Mouse (Mus musculus) frontal cortex, adult 2 months (tissue): ENCODE results near the gene Cd300ld2. TPM values are rescaled to one million over a fixed set of nuclear protein-coding genes. Genes with fewer than 3 reads are reported as not detected.
A peak's percentile ranks its signal among the peaks of the same experiment; 100 is the strongest.
"Not testable (repeated sequence)": the region's sequence is repeated elsewhere in the genome, so short reads cannot be mapped to it uniquely, and the experiment has no call there.

Experiments used
- DNase-seq, 2 experiments: peaks; one replicate each; pipeline ENCODE4 v3.0.0; 2022; ENCODE audit warnings: low spot score in 1 of 2; ENCODE audit errors: extremely low spot score in 1 of 2
- polyA plus RNA-seq: library from polyadenylated mRNA; depleted of rRNA; stranded (reverse); fragments of >200 nt; gene quantifications from 2 replicates; pipeline ENCODE4 v1.2.3, GENCODE M21; 2012; rRNA removed

The Cd300ld2 gene
- 0.30 TPM in 1 of 2 replicates, not detected in the other for polyA plus RNA-seq

DNA sequence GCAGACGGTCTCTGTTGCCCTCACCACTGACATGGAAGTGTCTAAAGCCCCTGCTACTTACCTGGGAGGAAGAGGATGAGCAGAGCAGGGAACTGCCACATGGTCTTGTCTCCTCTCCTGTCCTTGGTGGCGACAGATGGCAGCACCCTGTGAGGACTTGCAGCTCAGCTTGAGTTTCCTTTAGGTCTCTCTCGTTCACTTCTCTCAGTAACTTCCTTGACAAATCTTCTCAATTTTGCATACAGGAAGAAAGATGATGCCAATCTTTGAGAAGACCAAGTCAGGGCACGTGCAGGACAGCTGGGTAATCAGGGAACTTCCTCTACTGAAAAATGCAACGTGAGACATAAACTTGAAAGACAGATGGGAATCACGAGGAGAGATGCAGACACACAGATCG lies at the start of gene Cd300ld2:
Gene Cd300ld2 (minus strand): TSS at position 101 of the 400 bp plus-strand sequence.
- not testable (repeated sequence) for DNase-seq

DNA sequence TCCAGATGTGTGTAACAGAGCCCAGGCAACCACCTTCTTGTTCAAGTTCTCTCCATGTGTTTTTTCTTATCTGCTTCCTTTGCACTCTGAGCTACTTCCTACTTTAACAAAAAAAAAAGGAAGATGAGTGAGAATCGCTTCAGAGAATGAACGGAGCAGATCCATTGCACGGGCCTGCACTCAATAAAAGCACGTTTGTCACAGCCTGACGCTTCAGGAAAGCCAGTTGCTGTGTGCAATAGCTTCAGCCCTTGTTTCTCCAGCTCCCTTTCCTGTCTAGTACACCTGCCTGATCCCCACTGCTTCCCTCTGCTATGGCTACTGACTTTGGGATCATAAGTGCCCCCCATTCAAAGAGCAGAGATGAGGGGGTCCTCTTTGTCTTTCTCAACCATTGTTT lies 46.1 kb upstream of the Cd300ld2 start, which contains the start of gene Cd300e:
Gene Cd300e (minus strand): TSS at position 101 of the 400 bp plus-strand sequence.
- no peak for DNase-seq

DNA sequence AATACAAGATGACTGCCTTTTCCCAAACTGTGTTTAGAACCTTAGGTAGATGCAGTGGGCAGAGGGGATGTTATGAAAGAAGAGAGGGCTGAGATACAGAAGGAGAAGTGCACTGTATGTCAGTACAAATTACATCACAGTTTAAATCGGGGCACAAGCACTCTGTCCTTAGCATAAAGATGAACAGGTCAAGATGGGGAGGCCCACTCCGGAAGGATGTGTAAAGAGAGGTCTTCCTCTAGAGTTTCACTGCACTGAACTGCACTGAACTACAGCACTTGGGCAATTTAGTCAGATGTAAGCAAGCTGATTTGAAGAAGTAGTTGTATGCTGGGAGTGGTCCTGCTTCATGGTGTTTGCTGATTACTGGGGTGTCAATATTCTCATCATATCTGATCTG lies 43.8 kb upstream of the Cd300ld2 start:
- no peak for DNase-seq

DNA sequence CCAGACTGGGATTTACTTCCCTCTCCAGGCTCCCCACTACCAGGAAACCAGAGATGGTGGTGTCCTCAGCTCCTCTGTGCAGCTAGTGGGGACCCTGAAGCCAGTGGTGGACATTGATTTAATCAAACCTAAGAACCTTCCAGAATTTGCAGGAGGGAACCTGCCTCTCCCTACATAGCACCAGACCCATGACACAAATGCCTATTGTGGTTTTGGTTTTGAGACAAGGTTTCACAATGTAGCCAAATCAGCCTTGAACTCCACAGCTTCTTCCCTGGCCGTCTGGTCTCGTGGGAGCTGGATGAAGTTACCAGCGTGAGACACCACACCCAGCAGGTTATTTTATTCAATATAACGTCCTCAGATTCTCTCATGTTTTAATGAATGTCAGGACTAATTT lies 42.7 kb upstream of the Cd300ld2 start:
- no peak for DNase-seq

DNA sequence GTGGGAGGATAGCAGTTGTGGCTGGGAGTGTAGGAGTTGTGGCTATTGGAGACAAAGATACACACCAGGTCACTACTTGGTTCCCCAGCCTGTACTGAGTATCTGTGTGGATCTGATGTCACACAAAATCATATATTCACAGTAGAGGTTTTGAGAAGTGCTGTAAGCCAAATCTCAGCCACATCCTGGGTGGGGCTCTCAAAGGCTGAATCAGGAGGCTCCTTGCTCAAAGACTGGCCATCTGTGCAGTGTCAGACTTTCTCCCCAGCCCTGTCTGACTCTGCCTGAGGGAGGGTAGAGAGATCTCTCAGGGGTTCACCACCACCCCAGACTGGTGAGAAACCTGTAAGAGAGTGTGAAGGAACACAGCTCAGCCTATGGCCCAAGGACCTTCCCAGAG lies 38.5 kb upstream of the Cd300ld2 start:
- no peak for DNase-seq

DNA sequence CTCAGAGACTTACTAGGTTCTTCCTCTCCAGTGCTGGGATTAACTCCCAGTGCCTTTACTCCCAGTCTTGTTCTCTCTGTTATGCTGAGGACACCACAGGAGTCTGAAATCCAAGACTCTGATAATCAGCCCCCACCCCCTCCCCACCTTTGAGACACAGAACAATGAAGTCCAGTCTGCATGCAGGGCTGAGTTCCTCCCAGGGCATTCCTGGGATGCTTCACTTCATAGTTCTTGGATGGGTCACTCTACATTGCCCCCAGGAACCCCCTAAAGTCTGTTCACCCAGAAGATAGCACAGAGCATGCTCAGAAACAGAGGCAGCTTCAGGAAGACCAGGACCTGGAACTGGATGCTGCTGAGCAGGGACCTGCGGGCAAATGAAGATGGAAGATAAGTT lies 37.0 kb upstream of the Cd300ld2 start:
- no peak for DNase-seq

DNA sequence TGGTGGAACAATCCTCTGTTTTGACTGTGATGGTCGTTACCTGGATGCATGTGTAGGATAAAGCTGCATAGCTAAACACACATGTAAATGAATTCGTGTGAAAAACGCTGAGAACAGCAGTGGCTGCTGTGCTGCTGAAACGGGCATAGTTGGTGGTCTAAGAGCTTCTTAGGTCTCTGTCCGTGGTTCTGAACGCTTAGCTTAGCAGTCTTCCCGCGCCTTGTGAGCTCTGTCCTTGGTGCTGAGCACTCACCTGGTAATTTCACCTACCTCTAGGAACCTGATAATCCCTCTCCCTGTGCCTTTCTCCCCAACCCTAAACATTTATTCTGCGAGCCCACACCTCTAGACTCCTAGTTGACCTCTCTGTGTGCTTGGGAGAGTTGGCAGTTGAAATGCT lies 36.2 kb upstream of the Cd300ld2 start:
- DNase-seq, result no peak

DNA sequence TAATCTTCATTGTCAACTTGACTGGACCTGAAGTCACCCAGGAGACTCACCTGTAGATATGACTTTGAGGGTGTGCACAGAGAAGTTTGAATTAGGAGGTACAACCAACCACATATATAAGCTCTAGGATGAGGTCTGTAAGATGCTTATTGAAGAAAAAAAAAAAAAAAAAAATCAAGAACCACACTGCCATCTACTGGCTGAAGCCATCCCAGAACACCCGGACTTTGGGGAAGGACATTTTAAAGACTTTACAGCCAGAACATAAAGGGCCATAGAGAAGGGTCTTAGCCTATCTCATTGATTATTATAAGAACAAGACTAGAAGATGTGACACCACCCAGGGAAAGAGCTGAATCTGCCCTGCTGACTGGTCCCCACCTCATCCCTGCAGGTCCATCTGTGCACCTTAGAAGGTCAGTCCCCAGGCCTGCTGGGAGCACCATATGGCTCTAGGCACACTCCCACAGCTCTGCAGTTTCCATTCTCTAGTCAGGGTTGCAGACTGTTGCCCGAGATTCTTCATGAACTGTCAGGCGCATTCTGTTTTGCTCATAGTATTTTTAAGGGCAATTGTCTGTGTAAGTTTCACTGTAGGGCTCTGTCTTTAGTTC lies 33.4 kb upstream of the Cd300ld2 start:
- peak in 1 of 2 experiments; percentile 40 for DNase-seq

DNA sequence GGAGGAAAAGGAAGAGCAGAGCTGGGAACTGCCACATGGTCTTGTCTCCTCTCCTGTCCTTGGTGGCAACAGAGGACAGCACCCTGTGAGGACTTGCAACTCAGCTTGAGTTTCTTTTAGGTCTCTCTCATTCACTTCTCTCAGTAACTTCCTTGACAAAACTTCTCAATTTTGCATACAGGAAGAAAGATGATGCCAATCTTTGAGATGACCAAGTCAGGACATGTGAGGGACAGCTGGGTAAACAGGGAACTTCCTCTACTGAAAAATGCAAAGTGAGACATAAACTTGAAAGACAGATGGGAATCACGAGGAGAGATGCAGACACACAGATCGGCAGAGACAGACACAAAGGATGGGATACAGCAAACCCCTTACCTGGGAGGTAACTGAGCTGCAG lies 32.3 kb upstream of the Cd300ld2 start, which contains the start of gene Cd300ld3:
Gene Cd300ld3 (minus strand): TSS at position 151 of the 400 bp plus-strand sequence.
- DNase-seq, result no peak

DNA sequence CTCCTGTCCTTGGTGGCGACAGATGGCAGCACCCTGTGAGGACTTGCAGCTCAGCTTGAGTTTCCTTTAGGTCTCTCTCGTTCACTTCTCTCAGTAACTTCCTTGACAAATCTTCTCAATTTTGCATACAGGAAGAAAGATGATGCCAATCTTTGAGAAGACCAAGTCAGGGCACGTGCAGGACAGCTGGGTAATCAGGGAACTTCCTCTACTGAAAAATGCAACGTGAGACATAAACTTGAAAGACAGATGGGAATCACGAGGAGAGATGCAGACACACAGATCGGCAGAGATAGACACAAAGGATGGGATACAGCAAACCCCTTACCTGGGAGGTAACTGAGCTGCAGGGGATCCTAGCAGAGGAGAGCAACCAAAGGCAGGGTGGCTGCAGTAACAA lies 21.7 kb upstream of the Cd300ld2 start, which contains the start of gene Cd300ld5:
Gene Cd300ld5 (minus strand): TSS at position 101 of the 400 bp plus-strand sequence.
- DNase-seq, result not testable (repeated sequence)

DNA sequence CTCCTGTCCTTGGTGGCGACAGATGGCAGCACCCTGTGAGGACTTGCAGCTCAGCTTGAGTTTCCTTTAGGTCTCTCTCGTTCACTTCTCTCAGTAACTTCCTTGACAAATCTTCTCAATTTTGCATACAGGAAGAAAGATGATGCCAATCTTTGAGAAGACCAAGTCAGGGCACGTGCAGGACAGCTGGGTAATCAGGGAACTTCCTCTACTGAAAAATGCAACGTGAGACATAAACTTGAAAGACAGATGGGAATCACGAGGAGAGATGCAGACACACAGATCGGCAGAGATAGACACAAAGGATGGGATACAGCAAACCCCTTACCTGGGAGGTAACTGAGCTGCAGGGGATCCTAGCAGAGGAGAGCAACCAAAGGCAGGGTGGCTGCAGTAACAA lies 10.9 kb upstream of the Cd300ld2 start, which contains the start of gene Cd300ld4:
Gene Cd300ld4 (minus strand): TSS at position 101 of the 400 bp plus-strand sequence.
- DNase-seq, result not testable (repeated sequence)

DNA sequence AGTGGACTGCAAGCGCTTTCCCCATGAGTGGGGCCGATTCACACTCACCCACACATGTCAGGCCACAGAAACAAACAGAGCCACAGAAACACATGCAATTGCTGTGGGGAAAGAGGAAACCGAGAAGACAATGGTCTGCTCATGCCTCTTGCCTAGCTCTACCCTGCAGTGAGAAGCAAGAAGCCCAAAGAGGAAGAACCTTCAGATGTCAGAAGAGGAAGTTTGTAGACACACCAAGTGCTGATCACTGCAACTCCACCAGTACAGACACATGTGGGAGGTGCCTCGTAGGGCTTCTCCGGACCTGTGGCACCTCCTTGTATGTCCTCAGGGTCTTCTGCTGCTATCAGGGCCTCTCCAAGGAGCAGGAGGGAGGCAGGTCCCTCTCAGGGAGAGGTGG lies 11.9 kb downstream of the Cd300ld2 start:
- DNase-seq, result no peak

DNA sequence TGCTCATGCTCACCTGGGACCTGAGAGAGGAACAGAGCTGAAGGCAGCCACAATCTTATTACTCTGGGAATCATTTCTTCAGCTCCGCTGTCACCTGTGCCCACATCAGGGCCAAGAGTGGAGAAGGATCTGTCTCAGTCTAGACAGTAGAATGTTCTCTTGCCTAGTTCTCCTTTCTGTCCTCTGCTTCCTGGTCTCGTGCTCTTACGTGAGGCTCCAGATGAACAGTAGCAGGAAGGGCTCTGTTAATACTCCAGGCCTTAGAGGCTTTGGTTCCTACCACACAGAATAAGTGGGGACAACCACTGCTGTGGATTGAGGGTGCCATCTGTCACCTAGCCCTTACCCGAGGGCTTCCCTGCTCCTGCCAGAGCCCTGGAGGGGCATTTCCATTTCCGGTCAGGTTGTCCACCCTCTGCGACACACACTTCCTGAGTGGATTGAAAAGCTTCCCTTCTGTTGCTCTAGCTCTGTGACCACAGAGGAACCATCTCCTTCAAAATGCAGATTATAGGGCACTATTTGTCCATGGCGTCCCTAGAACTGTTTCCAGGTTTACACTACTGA lies 14.4 kb downstream of the Cd300ld2 start, which contains the start of gene Cd300c2:
Gene Cd300c2 (minus strand): TSS at position 407 of the 567 bp plus-strand sequence.
- DNase-seq, result no peak

DNA sequence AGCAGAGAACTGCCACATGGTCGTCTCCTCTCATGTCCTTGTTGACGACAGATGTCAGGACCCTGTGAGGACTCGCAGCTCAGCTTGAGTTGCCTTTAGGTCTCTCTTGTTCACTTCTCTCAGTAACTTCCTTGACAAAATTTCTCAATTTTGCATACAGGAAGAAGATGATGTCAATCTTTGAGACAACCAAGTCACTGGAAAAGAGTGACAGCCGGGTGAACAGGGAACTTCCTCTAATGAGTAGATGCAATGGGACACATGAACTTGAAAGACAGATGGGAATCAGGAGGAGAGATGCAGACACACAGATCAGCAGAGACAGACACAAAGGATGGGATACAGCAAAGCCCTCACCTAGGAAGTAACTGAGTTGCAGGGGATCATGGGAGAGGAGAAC lies 26.2 kb downstream of the Cd300ld2 start, which contains the start of gene Cd300ld:
Gene Cd300ld (minus strand): TSS at position 130 of the 400 bp plus-strand sequence.
- DNase-seq, result no peak

DNA sequence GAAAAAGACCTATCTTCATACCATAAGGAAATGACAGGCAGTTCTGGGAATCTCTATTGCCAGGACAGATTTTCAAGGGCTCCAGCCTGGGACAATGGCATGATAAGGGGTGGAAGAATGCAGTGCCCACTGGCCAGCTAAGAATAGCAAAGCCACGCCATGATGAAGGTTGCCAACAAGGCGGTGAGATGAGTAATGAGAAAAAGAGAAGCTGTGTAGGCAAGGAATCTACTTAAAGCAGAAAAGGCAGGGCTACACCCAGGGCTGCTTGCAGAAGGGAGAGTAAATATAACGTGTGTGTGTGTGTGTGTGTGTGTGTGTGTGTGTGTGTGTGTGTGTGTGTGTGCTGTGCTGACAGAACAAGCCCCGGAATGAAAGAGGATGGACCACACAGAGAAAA lies 34.1 kb downstream of the Cd300ld2 start:
- DNase-seq, result peak in 1 of 2 experiments; percentile 26

DNA sequence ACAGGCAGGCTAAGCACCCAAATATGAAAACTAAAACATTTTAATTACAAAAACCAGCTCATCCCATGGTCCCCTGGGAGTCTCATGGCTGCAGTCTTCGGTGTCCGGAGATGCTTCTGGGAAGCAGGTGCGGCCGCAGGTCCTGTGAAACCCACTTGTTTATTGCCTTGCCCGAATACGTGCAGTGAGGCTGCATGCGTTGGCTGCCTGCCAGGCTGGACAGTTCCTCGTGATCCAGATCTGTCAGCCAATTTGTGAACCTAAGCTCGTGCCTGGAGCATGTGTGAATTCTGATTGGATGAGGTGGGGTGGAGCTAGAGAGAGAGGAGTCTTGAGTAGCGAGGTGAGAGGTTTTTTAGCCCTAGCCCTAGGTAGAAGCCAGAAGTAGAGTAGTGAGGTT lies 43.3 kb downstream of the Cd300ld2 start:
- DNase-seq, result no peak

DNA sequence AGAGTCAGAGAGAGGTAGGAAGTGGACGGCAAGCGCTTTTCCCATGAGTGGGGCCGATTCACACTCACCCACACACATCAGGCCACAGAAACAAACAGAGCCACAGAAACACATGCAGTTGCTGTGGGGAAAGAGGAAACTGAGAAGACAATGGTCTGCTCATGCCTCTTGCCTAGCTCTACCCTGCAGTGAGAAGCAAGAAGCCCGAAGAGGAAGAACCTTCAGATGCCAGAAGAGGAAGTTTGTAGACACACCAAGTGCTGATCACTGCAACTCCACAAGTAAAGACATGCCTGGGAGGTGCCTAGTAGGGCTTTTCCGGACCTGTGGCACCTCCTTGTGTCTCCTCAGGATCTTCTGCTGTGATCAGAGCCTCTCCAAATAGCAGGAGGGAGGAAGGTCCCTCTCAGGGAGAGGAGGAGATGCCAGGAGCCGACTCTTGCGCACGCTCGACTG lies 47.2 kb downstream of the Cd300ld2 start, which contains the start of gene Cd300c:
Gene Cd300c (minus strand): TSS at position 406 of the 456 bp plus-strand sequence.
- no peak for DNase-seq

DNA sequence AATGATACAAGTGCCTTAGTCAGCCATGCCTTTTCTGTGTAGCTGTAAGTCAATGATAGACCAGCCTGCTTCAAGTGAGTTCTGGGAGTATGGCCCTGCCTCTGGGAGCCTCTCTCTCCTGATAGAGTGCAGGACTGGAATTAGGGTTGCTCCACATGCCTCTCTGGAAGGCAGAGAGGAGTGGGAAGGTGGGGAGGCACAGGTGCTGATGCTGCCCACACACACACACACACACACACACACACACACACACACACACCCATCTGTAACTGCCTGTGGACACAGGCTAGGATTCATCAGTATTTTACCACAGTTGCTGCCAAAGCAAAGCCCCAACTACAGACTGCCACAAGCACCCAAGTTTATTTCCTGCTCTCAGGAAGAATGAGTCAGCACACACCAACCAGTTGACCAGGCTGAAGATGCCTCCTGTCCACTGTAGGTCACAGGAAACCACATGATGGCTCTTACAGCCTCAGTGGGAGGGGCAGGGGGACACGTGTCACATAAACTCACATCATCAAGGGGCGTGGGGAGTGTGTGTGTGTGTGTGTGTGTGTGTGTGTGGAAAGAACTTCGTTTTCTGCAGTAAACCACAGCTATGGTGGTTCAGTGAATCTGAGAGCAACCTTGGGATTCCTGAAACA lies 50.7 kb downstream of the Cd300ld2 start:
- peak in 1 of 2 experiments; percentile 8 for DNase-seq

DNA sequence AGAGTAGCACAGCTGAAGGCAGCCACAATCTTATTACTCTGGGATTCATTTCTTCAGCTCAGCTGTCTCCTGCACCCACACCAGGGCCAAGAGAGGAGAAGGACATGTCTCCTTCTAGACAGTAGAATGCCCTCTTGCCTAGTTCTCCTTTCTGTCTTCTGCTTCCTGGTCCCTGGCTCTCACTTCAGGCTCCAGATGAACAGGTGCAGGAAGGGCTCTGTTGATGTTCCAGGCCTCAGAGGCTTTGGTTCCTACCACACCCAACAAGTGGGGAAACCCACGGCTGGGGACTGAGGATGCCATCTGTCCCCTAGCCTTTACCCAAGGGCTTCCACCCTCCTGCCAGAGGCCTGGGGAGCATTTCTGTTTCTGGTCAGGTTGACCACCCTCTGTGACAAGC lies 55.6 kb downstream of the Cd300ld2 start:
- DNase-seq, result no peak
